Mouse (Mus musculus) heart, embryonic 10.5 days (tissue): Measurements from ENCODE around the gene Hcst. TPM values are rescaled to one million over a fixed set of nuclear protein-coding genes. Genes with fewer than 3 reads are reported as not detected.
A peak's percentile ranks its signal among the peaks of the same experiment; 100 is the strongest.

ENCODE experiments used
- DNase-seq: peaks from one replicate; pipeline ENCODE4 v3.0.0-alpha.2; 2017; ENCODE audit warnings: low spot score
- H3K27ac ChIP-seq: fragments of 300-500 bp; sonication (generic); 2 replicates; pipeline ENCODE4 v1.5.1; 2016; ENCODE audit warnings: mild to moderate bottlenecking
- H3K27me3 ChIP-seq: fragments of 300-500 bp; sonication (generic); 2 replicates; pipeline ENCODE4 v1.6.1; 2016; ENCODE audit warnings: mild to moderate bottlenecking; ENCODE audit not compliant: poor library complexity, insufficient read depth, severe bottlenecking
- H3K36me3 ChIP-seq: fragments of 300-500 bp; sonication (generic); 2 replicates; pipeline ENCODE4 v1.6.1; 2016; ENCODE audit warnings: mild to moderate bottlenecking, moderate library complexity
- H3K4me1 ChIP-seq: fragments of 300-500 bp; sonication (generic); 2 replicates; pipeline ENCODE4 v1.6.1; 2016; ENCODE audit warnings: mild to moderate bottlenecking
- H3K4me3 ChIP-seq: fragments of 300-500 bp; sonication (generic); 2 replicates; pipeline ENCODE4 v1.5.1; 2016; ENCODE audit warnings: mild to moderate bottlenecking, moderate library complexity
- H3K9me3 ChIP-seq: fragments of 300-500 bp; sonication (generic); 2 replicates; pipeline ENCODE4 v1.6.1; 2016; ENCODE audit warnings: mild to moderate bottlenecking, moderate library complexity
- WGBS: fragments of 180-500 bp; shearing (Covaris S2); methylation state at CpG from one replicate; pipeline ENCODE4 v1.1.7; 2016; 5-methylcytosine and 5-hydroxymethylcytosine counted together
- polyA plus RNA-seq: library from polyadenylated mRNA; unstranded; fragments of >200 nt; fragmentation: Nextera tagmentation; extraction: Ambion mirVana; gene quantifications from 2 replicates; pipeline ENCODE4 v1.2.1, GENCODE M21; 2016

The Hcst gene
- polyA plus RNA-seq, 1 experiment from 2014 or later, result 0.35 TPM

DNA sequence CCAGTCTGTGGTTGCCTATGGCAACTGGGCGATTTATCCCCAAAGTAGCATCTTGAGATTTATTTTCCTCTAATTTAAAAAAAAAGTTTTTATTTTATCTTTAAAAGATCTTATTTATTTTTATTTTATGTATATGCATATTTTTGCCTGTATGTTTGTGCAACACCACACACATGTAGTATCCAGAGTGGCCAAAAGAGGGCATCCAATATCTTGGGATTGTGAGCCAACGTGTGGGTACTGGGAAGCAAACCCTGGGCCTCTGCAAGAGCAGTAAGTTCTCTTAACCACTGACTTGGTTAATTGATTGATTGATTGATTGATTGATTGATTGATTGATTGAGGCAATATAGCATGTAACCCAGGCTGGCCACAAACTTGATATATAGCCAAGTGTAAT, 24.8 kb downstream of the Hcst start:
- no peak overlapping the region for H3K27ac ChIP-seq
- no peak for DNase-seq
- WGBS, result 47% methylated on average over 2 of the region's 2 CpGs

DNA sequence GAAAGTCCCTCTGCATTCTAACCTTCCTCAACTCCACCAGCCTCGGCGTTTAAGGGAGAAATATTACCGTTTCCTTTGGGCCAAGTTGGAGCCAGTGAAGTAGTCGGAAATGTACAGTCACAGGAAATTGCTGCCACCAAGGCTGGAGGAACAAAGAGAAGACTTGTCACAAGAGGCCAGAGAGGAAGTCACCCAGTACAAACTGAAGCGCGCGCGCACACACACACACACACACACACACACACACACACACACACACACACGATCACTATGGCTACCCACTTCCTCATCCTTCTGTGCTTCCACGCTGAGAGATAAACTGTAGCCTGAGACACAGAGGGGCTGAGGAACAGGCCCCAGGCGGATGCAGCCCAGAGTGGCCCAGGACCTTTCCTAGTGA, 25.3 kb downstream of the Hcst start:
- 51% methylated on average over 11 of the region's 11 CpGs for WGBS

More for the DNA sequence above, 24.8 kb downstream of the Hcst start:
- H3K36me3 ChIP-seq, result no peaks in the 10 kb centered on the region
- H3K4me1 ChIP-seq, result no peaks in the 10 kb centered on the region
- no peak overlapping the region for H3K4me3 ChIP-seq
- H3K27me3 ChIP-seq, result no peaks in the 10 kb centered on the region
- no peaks in the 10 kb centered on the region for H3K9me3 ChIP-seq

DNA sequence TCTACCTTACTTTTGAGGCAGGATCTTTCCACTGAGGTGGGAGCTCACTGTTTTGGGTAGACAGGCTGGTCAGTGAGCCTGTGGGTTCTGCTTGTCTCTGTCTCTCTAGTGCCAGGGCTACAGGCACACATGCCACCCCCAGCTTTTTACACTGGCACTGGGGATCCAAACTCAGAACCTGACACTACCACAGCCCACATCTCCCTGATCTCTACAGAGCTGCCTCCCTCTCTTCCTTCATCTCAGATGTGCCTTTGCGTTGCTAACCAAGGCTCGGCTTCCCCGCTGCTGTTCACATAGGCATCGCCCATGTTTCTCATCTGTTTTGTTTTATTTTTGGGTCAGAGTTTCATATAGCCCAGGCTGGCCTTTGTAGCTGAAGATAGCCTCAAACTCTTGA, 26.0 kb downstream of the Hcst start:
- Histone ChIP-seq H3K9me3 (no peaks in the 10 kb centered on the region), H3K36me3 (no peaks in the 10 kb centered on the region), H3K27me3 (no peaks in the 10 kb centered on the region), H3K27ac (peak overlapping the region; percentile 62), H3K4me1 (no peaks in the 10 kb centered on the region), H3K4me3 (no peak overlapping the region)
- 82% methylated on average over 4 of the region's 4 CpGs for WGBS
- no peak for DNase-seq

More for the DNA sequence above, 25.3 kb downstream of the Hcst start:
- Histone ChIP-seq H3K9me3 (no peaks in the 10 kb centered on the region), H3K36me3 (no peaks in the 10 kb centered on the region), H3K27ac (peak overlapping the region; percentile 62; the same call in 1 of the 2 replicates), H3K4me3 (no peak overlapping the region), H3K27me3 (no peaks in the 10 kb centered on the region), H3K4me1 (no peaks in the 10 kb centered on the region)
- peak; percentile 88 for DNase-seq

DNA sequence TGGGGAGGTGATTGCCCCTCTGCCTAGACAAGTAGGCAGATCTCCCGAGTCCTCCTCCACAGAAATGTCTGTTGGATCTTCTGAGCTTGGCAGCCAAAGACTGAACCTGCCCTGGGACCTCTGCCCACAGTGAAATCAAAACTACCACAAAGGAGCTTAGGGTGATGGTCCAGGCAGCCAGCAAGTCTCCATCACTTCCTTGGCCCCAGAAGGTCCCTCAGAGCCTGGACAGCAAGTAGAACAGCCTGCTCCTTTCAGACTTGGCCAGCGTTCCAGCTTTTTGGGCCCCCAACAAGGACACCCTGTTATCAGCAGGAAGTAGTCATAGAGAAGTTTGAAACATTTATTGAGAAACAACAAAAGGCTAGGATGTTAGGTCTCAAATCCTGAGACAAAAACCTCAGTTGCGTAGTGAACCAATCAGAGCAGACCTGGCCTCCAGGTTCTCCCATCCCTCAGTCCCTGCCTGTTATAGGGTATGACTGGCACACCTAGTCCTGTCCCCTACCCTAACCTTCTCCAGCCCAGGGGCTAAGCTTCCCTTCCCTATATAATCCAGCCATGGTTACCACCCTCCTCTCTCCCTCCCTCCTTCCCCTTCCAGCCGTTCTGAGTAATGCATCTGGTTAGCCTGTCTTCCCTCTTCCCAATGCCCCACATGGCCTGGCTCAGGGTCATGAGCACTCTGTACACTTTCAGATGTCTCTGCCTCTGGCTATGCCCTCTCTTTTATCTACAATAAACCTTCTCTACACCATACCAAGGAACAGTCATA, 26.7 kb downstream of the Hcst start:
- 70% methylated on average over 4 of the region's 4 CpGs for WGBS
- DNase-seq, result no peak
- H3K27me3 ChIP-seq, result no peaks in the 10 kb centered on the region

DNA sequence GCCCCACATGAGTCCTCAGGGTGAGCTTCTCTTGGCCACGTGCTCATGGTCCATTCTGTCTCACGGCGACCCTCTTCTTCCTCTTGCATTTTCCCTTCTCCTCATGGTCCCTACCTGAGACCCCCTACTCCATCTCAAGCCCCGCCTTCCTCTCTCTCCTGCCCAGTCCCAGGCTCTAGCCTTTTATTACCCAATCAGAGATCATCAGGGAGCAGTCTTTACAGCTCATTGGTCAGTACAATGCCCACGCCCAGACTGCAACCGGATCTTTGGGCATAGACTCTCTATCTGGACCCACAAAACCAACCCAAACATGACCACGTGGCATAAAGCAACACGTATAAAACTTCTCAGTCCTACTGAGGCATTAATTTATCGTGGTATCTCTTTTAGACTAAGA, 35.5 kb downstream of the Hcst start:
- no peak overlapping the region for H3K4me3 ChIP-seq
- no peaks in the 10 kb centered on the region for H3K4me1 ChIP-seq
- no peaks in the 10 kb centered on the region for H3K27me3 ChIP-seq
- DNase-seq, result no peak
- WGBS, result 76% methylated on average over 9 of the region's 9 CpGs
- H3K27ac ChIP-seq, result no peak overlapping the region
- no peaks in the 10 kb centered on the region for H3K9me3 ChIP-seq
- no peaks in the 10 kb centered on the region for H3K36me3 ChIP-seq

More for the DNA sequence above, 26.7 kb downstream of the Hcst start:
- Histone ChIP-seq H3K9me3 (no peaks in the 10 kb centered on the region), H3K27ac (peak overlapping the region; percentile 62; the same call in 1 of the 2 replicates), H3K4me1 (no peaks in the 10 kb centered on the region), H3K4me3 (no peak overlapping the region), H3K36me3 (no peaks in the 10 kb centered on the region)

DNA sequence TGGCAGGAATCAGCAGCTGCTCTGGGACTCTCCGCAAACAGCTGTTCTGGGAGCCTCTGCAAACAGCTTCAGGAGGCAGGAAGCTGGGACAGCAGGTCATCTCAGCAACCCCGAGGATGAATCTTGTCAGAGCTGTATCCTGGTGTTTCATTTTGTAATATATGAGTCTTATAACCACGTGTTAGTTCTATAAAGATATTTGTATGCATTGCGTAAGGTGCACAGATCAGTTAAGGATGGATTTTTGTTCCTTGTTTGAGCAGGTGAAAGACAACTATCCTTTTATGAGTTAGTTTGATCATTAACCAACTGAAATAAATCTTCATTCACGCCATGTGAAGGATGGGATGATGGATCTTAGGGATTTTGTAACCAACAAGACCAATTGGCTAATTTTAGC, 39.6 kb downstream of the Hcst start:
- Histone ChIP-seq H3K9me3 (no peaks in the 10 kb centered on the region), H3K4me1 (no peaks in the 10 kb centered on the region), H3K36me3 (no peaks in the 10 kb centered on the region), H3K4me3 (no peak overlapping the region), H3K27ac (no peak overlapping the region), H3K27me3 (no peaks in the 10 kb centered on the region)
- WGBS, result 58% methylated on average over 5 of the region's 5 CpGs
- no peak for DNase-seq

DNA sequence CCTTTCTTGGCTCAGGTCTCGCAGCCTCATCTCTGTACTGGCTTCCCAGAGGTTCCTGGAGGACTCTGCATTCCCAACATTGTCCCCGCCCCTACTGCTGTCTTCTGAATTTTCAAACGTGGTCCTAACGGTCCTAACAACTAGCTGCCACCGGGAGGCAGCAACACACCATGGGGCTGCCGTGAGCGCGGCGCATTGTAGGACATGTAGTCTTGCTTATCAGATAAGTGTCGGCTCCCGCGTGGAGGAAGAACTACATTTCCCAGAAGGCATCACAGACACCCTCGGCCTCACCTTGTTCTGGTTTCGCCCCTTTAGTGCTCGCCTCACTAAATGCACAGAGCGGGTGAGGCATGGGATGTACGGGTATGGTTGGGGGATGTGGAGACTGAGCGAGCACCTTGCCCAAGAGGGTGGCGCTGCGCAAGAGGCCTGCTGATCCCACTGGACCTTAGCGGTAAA, 46.1 kb downstream of the Hcst start:
- peak overlapping the region; percentile 73; the same call in 1 of the 2 replicates for H3K27ac ChIP-seq
- peak overlapping the region; percentile 59 for H3K4me3 ChIP-seq
- H3K4me1 ChIP-seq, result 0 out of 2 replicates have a peak, but pooled peaks cover 3% of the 10 kb centered on the region
- H3K27me3 ChIP-seq, result no peaks in the 10 kb centered on the region
- under 1% methylated on average over 21 of the region's 21 CpGs for WGBS
- DNase-seq, result peak; percentile 98
- no peaks in the 10 kb centered on the region for H3K36me3 ChIP-seq
- no peaks in the 10 kb centered on the region for H3K9me3 ChIP-seq

Other genes with a start within 250 kb of the Hcst start
- 163 and 277 TPM in 2 replicates for gene Cox7a1, start 235.7 kb downstream of the Hcst start, polyA plus RNA-seq
- 76.6 and 84.1 TPM in 2 replicates for gene Capns1, start 221.0 kb downstream of the Hcst start, polyA plus RNA-seq
- 122 and 127 TPM in 2 replicates for gene Polr2i, start 187.9 kb downstream of the Hcst start, polyA plus RNA-seq
- gene Tbcb, start 187.6 kb downstream of the Hcst start, polyA plus RNA-seq, result 212 and 246 TPM in 2 replicates
- gene Ovol3, start 184.1 kb downstream of the Hcst start, polyA plus RNA-seq, result not detected in 2 replicates
- 0.29 and 0.43 TPM in 2 replicates for gene Thap8, start 139.8 kb downstream of the Hcst start, polyA plus RNA-seq
- gene Wdr62, start 139.4 kb downstream of the Hcst start, polyA plus RNA-seq, result 11.4 and 13.9 TPM in 2 replicates
- gene Clip3, start 128.1 kb downstream of the Hcst start, polyA plus RNA-seq, result 10.4 and 18.4 TPM in 2 replicates
- gene Alkbh6, start 111.1 kb downstream of the Hcst start, polyA plus RNA-seq, result 68.2 and 71.8 TPM in 2 replicates
- gene Syne4, start 105.0 kb downstream of the Hcst start, polyA plus RNA-seq, result 26.8 and 43.1 TPM in 2 replicates
- gene E130208F15Rik, start 98.1 kb downstream of the Hcst start, polyA plus RNA-seq, result 2.5 and 3.2 TPM in 2 replicates
- gene Sdhaf1, start 96.0 kb downstream of the Hcst start, polyA plus RNA-seq, result 15.1 and 16.4 TPM in 2 replicates
- gene Lrfn3, start 57.1 kb downstream of the Hcst start, polyA plus RNA-seq, result 1.3 and 2.0 TPM in 2 replicates
- gene Tyrobp, start 6.1 kb downstream of the Hcst start, polyA plus RNA-seq, result 2.2 and 9.0 TPM in 2 replicates
- gene Nfkbid, start 1.9 kb upstream of the Hcst start, polyA plus RNA-seq, result 1.5 and 1.6 TPM in 2 replicates
- 44.3 and 50.4 TPM in 2 replicates for gene Aplp1, start 25.7 kb upstream of the Hcst start, polyA plus RNA-seq
- 3.3 and 5.2 TPM in 2 replicates for gene Kirrel2, start 37.8 kb upstream of the Hcst start, polyA plus RNA-seq
- 0.55 and 0.79 TPM in 2 replicates for gene Nphs1, start 38.5 kb upstream of the Hcst start, polyA plus RNA-seq
- 0.30 and 3.0 TPM in 2 replicates for gene Prodh2, start 73.8 kb upstream of the Hcst start, polyA plus RNA-seq
- gene Arhgap33, start 115.2 kb upstream of the Hcst start, polyA plus RNA-seq, result 8.5 and 9.0 TPM in 2 replicates
- gene Hspb6, start 132.3 kb upstream of the Hcst start, polyA plus RNA-seq, result 4.2 and 8.3 TPM in 2 replicates
- gene Proser3, start 132.4 kb upstream of the Hcst start, polyA plus RNA-seq, result 8.8 and 13.0 TPM in 2 replicates
- 31.5 and 35.6 TPM in 2 replicates for gene Lin37, start 140.0 kb upstream of the Hcst start, polyA plus RNA-seq
- 87.8 and 90.4 TPM in 2 replicates for gene U2af1l4, start 143.4 kb upstream of the Hcst start, polyA plus RNA-seq
- gene Gm49396, start 143.5 kb upstream of the Hcst start, polyA plus RNA-seq, result 9.9 and 12.3 TPM in 2 replicates
- gene Psenen, start 143.8 kb upstream of the Hcst start, polyA plus RNA-seq, result 112 and 124 TPM in 2 replicates
- 2.6 and 4.1 TPM in 2 replicates for gene Igflr1, start 145.6 kb upstream of the Hcst start, polyA plus RNA-seq
- 5.6 and 8.3 TPM in 2 replicates for gene Kmt2b, start 168.9 kb upstream of the Hcst start, polyA plus RNA-seq
- gene Zbtb32, start 179.1 kb upstream of the Hcst start, polyA plus RNA-seq, result 0.19 and 0.27 TPM in 2 replicates
- 1.8 and 2.7 TPM in 2 replicates for gene Upk1a, start 193.0 kb upstream of the Hcst start, polyA plus RNA-seq
- 1,107 and 1,574 TPM in 2 replicates for gene Cox6b1, start 206.3 kb upstream of the Hcst start, polyA plus RNA-seq
- gene Etv2, start 216.0 kb upstream of the Hcst start, polyA plus RNA-seq, result 5.5 and 5.9 TPM in 2 replicates
- gene Rbm42, start 230.5 kb upstream of the Hcst start, polyA plus RNA-seq, result 111 and 130 TPM in 2 replicates
- 51.3 and 59.8 TPM in 2 replicates for gene Haus5, start 245.1 kb upstream of the Hcst start, polyA plus RNA-seq